Mouse (Mus musculus) Patski (cell line): ENCODE measurements around the gene Rbm46. TPM values are rescaled to one million over a fixed set of nuclear protein-coding genes. Genes with fewer than 3 reads are reported as not detected.

ENCODE experiments used
- ATAC-seq: fragments of 100-300 bp; one replicate; pipeline ENCODE4 v1.8.0; 2021
- CTCF ChIA-PET: fragments of 350-600 bp; sonication (Branson Sonifier 250); formaldehyde crosslinking; loops from one replicate; lab custom pipeline; 2022; ENCODE audit warnings: inconsistent platforms; lab: Charles Lee
- POLR2A ChIA-PET: fragments of 350-600 bp; sonication (Branson Sonifier 250); formaldehyde crosslinking; loops from one replicate; lab custom pipeline; 2022; ENCODE audit warnings: antibody characterized with exemption, inconsistent platforms; lab: Charles Lee
- DNase-seq: peaks from one replicate; pipeline ENCODE4 v3.0.0-alpha.2; 2011; ENCODE audit warnings: low read depth, low spot score
- H3K27me3 ChIP-seq: fragments of 371-371 bp; one replicate; pipeline ENCODE4 v1.5.1; 2021
- CTCF ChIP-seq: fragments of 100-300 bp; IDR thresholded peaks from one replicate; pipeline ENCODE4 v1.5.1; 2021
- in situ Hi-C: fragments of 300-500 bp; cut with MboI; formaldehyde crosslinking; loops from 3 replicates; pipeline ENCODE4 v1.11.1; 2018; ENCODE audit warnings: low pct_unique_long_range_greater_than_20kb, mixed read lengths
- polyA plus RNA-seq: library from polyadenylated mRNA; unstranded; gene quantifications from one replicate; pipeline ENCODE4 v1.2.3, GENCODE M21; 2021

The Rbm46 gene
- polyA plus RNA-seq, result not detected

DNA sequence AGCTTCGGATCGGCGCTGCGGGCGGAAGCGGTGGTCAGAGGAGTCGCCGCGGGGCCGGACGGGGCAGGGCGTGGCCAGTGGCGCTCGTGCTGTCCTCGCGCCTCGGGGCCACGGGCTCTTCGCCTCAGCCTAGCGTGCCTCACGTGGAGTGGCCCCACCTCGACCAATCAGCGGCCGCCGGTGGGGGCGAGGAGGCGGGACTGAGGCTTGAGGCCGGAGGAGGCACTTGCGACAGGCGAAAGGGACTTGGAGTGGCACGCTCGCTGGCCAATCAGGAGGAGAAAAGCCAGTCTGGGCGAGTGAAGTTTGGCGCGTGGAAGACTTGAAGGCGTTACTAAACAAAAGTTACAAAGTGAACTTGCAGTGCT, at the start of gene Rbm46:
Gene Rbm46 (minus strand): TSS at position 112 of the 368 bp plus-strand sequence.
- CTCF ChIA-PET, result no interaction called here
- no peak for ATAC-seq
- POLR2A ChIA-PET, result no interaction called here
- H3K27me3 ChIP-seq, result peaks cover 60% of the 10 kb centered on the region
- DNase-seq, result no peak
- no peak for TF ChIP-seq CTCF
- in situ Hi-C loops, result no loop called here

DNA sequence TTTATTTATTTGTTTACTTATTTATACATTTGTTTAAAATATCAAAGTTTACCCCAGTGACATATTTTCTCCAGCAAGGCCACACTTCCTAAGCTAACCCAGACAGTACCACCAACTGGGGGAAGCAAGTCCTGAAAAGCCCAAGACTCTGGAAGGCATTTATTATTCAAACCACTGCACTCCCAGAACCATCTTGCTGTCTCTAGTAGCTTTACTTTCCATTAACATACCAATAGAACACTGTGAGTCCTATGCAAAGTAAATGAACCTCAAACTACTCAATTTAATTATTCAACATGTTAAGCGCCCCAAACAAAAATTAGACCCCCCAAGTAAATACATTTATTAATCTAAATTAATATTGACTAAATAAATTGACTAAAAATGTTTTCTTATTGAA, 39.3 kb upstream of the Rbm46 start:
- no peak for DNase-seq
- ATAC-seq, result no peak
- TF ChIP-seq CTCF, result no peak
- in situ Hi-C loops, result no loop called here
- ChIA-PET CTCF (no interaction called here), POLR2A (no interaction called here)
- H3K27me3 ChIP-seq, result peaks cover 20% of the 10 kb centered on the region

DNA sequence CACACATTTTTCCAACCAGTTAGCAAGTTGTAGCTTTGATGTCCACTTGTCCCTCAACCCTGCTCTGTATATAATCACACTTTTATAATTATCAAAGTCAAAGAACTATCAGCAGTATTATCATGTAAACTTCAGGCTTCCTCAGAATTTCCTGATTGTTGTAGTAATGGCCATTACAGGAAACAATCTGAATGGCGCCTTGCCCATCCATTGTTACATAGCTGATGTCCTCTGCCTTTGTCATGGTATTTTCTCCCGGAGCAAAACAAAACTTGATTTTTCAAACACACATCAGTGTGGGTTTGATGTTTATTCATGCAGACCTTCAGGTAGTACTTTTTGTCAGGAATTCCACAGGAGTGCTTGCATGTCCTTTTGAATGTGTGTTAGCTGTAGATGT, 32.4 kb upstream of the Rbm46 start:
- no peak for TF ChIP-seq CTCF
- CTCF ChIA-PET, result interaction anchor here (1.0 kb wide), 1 partner anchor 11 kb away, joined by 3 read pairs; no protein-coding TSS in a partner anchor
- ATAC-seq (no peak), DNase-seq (no peak)
- POLR2A ChIA-PET, result no interaction called here
- H3K27me3 ChIP-seq, result peaks cover 52% of the 10 kb centered on the region
- in situ Hi-C loops, result no loop called here

DNA sequence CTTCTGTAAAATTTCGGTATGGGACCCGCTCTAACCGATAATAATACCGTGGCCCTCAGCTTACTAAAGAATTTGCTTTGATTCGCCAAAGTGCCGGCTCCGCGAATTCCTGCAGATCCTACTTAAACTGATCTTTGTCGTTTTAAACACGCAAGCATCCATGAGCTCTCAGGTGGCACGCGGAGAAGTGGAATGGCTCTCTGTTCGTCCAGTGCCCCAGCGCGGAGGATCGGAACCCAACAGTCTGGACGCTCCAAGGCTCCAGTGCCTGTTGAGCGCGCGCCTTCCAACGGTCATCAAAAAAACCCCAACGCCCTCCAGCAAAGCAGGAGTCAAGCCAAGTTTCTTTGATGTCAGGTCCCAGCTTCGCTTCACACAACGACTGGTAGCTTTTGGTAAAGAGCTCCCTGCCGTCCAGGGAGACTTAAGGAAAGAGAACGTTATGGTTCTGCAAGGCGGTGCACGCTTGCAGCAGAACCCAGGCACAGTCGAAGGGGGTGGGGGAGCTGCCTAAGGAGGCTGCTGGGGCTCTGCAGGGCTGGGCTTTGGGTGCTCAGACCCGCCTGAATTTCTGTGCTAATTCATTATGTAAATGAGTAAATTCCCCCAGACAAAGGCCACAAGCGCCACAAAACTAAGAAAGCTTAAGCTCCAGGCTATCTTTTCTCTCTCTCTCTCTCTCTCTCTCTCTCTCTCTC, 28.1 kb upstream of the Rbm46 start:
- CTCF ChIA-PET, result interaction anchor here (1.3 kb wide), 1 partner anchor 9 kb away, joined by 3 read pairs; no protein-coding TSS in a partner anchor
- ATAC-seq, result no peak
- no peak for DNase-seq
- POLR2A ChIA-PET, result no interaction called here
- in situ Hi-C loops, result no loop called here
- peaks cover 54% of the 10 kb centered on the region for H3K27me3 ChIP-seq
- TF ChIP-seq CTCF, result no peak

DNA sequence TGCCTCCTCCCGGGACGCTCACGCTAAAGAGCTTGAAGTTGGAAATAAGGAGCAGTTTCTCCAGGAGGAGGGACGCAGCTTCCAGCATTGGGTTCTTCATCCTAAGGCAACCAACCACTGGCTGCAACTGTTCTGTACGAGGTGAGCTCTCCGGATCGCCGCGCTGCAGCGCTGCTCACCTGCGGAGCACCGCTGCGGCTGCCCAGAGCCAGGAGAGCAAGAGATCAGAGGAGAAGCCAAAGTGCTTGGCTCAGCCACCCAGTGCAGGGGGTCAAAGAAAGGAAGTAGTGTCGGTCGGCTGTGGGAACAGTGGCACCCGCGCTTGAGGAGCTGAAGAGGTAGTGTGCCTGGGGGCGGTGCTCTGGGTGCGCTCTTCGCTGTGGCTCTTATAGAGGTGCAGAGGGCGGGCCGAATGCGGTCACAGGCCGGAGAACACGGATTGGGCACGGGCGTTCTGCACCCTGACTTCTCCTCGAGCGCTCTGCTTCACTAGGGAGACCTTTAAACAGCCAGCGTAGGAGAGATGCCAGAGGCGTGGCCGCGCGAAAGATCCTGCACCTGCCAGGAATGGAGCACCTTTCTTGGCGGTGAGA, 27.4 kb upstream of the Rbm46 start, which contains the start of gene Lrat:
Gene Lrat (minus strand): TSS at position 361 of the 593 bp plus-strand sequence.
- CTCF ChIA-PET, result interaction anchor here (1.3 kb wide), 1 partner anchor 10 kb away, joined by 3 read pairs; no protein-coding TSS in a partner anchor
- DNase-seq (no peak), ATAC-seq (no peak)
- POLR2A ChIA-PET, result no interaction called here
- no peak for TF ChIP-seq CTCF
- in situ Hi-C loops, result no loop called here
- H3K27me3 ChIP-seq, result peaks cover 53% of the 10 kb centered on the region

DNA sequence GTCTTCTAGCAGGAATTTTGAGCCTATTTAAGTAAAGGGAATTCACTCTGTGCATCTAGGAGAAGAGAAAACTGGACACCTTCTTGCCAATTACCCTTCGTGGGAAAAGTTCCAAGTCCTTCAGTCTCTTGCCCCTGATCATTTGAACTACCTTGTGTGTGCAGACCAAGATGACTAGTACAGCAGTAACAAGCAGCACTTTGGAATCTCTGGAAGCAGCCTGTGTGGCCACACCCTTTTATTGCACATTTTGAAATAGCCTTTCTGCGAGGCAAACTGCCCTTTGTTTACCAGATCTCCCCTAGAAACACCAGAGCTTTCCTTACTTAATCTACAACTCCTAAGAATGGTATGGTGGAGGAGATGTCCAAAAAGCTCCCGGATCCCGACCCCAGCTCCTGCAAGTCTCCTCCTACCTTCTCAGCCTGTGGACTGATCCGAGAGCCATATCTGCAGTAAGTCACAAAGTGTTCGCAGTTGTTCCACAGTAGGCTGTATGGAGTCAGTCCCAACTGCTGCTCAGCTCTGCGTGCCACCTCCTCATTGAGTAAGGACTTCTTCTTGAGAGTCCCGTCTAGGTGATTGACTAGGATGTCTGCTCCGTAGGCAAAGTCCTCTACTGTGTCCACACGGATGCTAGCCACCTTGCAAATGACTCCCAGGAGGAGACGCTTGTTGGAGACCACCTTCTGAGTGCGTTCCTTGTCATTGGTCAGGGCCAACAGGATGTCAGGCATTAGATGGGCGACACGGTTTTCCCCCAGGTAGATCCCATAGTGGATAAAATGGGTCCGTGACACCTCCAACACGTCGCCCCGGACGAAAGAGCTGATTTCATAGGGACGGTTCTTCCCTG, 26.7 kb upstream of the Rbm46 start:
- no peak for ATAC-seq
- peaks cover 46% of the 10 kb centered on the region for H3K27me3 ChIP-seq
- no peak for TF ChIP-seq CTCF
- no peak for DNase-seq
- POLR2A ChIA-PET, result no interaction called here
- CTCF ChIA-PET, result interaction anchor here (1.3 kb wide), 2 partner anchors 11 kb away, joined by 3 read pairs; no protein-coding TSS in a partner anchor
- in situ Hi-C loops, result no loop called here

DNA sequence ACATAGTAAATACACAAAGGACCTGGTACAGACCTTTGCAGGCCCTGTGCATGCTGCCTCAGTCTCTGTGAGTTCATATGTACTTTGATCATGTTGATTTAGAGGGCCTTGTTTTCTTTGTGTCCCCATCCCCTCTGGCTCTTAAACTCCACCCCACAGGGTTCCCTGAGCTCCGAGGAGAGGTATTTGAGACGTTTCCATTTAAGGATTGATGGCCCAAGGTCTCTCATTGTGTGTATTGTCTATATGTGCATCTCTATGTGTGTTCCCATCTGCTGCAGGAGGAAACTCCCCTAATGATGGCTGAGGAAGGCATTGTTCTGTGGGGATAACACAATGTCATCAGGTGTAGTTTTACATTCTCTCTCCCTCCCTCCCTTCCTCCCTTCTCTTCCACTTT, 12.6 kb upstream of the Rbm46 start:
- H3K27me3 ChIP-seq, result peaks cover 34% of the 10 kb centered on the region

DNA sequence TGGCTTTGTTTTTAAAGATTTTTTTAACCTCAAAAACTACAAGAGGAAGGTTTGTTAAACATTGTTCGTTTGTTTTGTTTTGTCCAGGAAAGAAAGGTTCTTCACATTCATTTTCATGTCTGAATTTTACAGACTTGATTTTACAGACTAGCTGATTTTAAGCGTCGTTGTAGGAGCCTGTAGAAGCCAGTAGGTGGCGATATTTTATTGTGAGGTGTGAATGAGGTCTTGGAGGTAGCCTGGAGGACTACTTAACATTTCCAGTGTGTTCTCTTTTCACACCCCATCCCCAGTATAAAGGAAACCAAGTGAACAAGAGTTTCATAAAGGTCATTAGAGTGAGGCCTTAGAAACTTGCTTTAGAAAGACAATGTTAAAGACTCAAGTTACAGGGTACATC, 975 bp upstream of the Rbm46 start:
- POLR2A ChIA-PET, result no interaction called here
- DNase-seq (no peak), ATAC-seq (no peak)
- CTCF ChIA-PET, result no interaction called here
- peak; percentile 73 for TF ChIP-seq CTCF
- peaks cover 54% of the 10 kb centered on the region for H3K27me3 ChIP-seq
- in situ Hi-C loops, result no loop called here

More for the DNA sequence above, 12.6 kb upstream of the Rbm46 start:
- ChIA-PET POLR2A (no interaction called here), CTCF (no interaction called here)
- ATAC-seq, result no peak
- in situ Hi-C loops, result no loop called here
- TF ChIP-seq CTCF, result no peak
- no peak for DNase-seq

DNA sequence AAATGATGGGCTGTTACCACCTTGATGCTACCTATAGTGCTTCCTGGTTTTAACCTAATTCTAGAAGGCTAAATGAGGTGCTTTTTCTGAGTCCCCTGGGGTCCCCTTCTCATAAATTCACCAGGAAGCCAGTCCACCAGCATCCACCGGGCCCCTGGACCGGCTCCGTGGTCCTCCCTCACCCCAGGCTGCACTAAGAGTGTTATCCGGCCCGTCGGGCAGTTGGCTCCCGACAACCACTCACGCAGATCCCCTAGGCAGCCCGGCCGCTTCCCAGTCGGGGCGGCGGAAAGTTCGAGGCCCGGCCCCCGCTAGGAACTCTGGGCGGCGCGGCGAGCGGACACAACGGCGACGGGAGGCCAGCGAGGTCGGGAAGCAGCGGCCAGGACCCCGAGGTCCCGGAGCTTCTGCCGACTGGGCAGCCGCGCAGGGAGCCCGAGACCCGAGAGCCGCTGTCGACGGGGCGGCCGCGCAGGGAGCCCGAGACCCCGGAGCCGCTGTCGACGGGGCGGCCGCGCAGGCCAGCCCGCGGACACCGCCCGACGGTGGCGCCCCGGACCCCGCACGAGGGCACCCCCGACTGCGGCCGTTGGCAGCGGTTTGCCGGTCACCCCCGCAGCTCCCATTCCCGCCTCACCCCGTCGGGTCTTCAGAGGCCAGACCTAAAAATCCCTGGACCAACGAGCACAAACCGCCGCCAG, 462 bp downstream of the Rbm46 start:
- no peak for TF ChIP-seq CTCF
- in situ Hi-C loops, result no loop called here
- peaks cover 58% of the 10 kb centered on the region for H3K27me3 ChIP-seq
- ChIA-PET CTCF (no interaction called here), POLR2A (no interaction called here)
- DNase-seq (no peak), ATAC-seq (no peak)
